Mouse (Mus musculus): Measurements from ENCODE around the gene Hsd17b11. TPM values are rescaled to one million over a fixed set of nuclear protein-coding genes. Genes with fewer than 3 reads are reported as not detected.
"Not testable (repeated sequence)": the region's sequence is repeated elsewhere in the genome, so short reads cannot be mapped to it uniquely, and the experiment has no call there.

Hsd17b11 gene
- polyA plus RNA-seq, 1 experiment from 2014 or later, result 1.6 TPM

DNA sequence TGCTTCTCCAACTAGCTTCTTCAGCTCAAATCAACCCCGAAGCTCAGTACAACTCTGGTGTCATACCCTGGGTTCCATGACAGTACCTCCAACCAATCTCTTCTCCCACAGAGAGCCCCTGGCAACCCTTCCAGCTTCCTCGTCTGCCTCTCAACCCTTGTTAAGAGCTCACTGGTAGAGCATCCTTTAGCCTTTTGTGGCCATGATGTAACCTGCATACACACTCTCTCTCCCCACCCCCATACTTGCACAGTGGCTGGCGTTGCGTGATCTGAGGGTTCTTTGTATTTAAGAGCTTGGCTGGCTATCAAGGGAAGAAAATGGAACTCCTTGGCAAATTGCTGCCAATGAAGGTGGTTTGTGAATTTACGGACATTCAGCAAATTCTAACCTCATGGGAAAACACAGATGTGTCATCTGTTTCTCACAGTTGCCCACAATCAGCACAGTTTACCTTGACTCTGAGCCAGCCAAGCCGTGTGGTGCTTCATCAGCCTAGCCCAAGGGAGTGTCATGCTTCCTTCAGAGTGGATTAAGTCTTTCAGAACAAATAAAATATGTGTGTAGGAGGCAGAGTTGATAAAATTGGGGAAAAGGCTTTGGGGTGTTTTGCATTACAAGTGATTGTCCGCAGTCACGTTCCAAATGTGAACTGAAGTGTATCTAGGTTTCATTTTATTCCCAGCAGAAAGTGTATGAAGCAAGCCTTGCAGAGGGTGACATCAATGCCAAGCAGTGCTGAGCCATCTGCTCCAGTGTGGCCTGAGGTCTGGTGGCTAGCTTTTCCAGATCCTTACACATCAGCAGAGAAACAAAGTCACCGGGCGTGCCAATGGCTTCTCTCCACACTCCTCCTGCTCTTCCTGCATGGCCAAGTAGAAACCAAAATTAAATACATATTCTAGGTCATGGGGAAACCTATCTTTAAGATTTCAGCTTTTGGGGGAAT is 68.3 kb downstream of the Hsd17b11 start:
- ATAC-seq, result peak; percentile 32; the same call in 1 of the 2 replicates
- DNase-seq (ENCODE audit: low spot score), result peak; percentile 54
- peaks cover 6% of the 10 kb centered on the region; the same call in 1 of the 2 replicates for H3K4me1 ChIP-seq (ENCODE audit: control insufficient read depth, insufficient read depth, low read length)
- no peak overlapping the region for H3K27ac ChIP-seq (ENCODE audit: low read depth, low read length)
- H3K4me2 ChIP-seq (ENCODE audit: low read length), result no peak overlapping the region
- 65% methylated on average over 10 of the region's 10 CpGs for WGBS
- no peaks in the 10 kb centered on the region for H3K27me3 ChIP-seq (replicated peaks; ENCODE audit: control insufficient read depth, insufficient read depth, low read length)
- H3K4me3 ChIP-seq (ENCODE audit: low read depth, low read length), result no peak overlapping the region
- no peaks in the 10 kb centered on the region for H3K9me3 ChIP-seq (replicated peaks; ENCODE audit: control insufficient read depth, low read length)
- H3K36me3 ChIP-seq (ENCODE audit: control insufficient read depth, insufficient read depth, low read length), result no peaks in the 10 kb centered on the region
- no peak overlapping the region for H3K9ac ChIP-seq (ENCODE audit: low read length)

DNA sequence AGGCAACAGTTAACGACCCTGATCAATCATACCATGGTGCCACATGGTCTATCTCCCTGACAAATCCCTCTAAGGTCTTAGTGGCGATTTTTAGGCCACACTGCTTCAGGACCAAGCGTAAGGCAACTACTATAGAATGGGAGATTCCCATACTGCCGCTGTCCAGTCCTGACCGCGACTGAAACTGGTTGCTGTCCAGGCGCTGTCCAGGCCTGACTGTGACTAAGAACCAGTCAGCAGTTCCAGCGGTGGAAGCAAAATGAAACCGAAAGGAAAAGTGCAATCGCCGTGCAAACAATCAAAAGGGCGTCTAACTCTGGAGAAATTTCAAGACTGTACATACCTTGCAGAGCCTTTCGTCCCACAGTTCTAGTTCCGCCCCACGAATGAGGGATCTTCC is 71.6 kb downstream of the Hsd17b11 start:
- not testable (repeated sequence) for H3K9me3 ChIP-seq (replicated peaks; ENCODE audit: control insufficient read depth, low read length); H3K36me3 ChIP-seq (ENCODE audit: control insufficient read depth, insufficient read depth, low read length); H3K9ac ChIP-seq (ENCODE audit: low read length); H3K4me2 ChIP-seq (ENCODE audit: low read length); H3K27ac ChIP-seq (ENCODE audit: low read depth, low read length); H3K4me3 ChIP-seq (ENCODE audit: low read depth, low read length); DNase-seq (ENCODE audit: low spot score); H3K27me3 ChIP-seq (replicated peaks; ENCODE audit: control insufficient read depth, insufficient read depth, low read length); H3K4me1 ChIP-seq (ENCODE audit: control insufficient read depth, insufficient read depth, low read length); ATAC-seq
- 94% methylated on average over 15 of the region's 15 CpGs for WGBS

DNA sequence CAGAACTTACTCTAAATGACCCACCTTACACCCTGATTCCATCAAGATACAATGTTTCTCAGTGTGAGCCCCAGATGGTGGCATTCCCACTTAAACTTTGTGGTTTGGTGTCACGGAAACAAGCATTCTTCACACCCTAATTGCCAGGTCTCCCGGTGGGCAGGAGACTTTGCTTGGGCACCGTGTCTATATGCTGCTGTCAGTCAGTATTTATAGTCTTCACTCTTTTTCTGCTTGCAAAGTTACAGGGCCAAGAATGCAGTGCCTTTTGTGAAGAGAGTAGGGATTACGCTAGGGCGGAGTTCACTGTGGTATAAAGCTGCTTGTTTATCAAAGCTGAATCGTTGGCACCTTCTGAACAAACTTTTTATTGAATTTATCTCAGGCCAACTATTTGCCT is 78.5 kb downstream of the Hsd17b11 start:
- Histone ChIP-seq H3K27me3 (replicated peaks; ENCODE audit: control insufficient read depth, insufficient read depth, low read length) (peaks cover 4% of the 10 kb centered on the region; the same call in 1 of the 2 replicates), H3K4me3 (ENCODE audit: low read depth, low read length) (no peak overlapping the region), H3K27ac (ENCODE audit: low read depth, low read length) (no peak overlapping the region), H3K9ac (ENCODE audit: low read length) (no peak overlapping the region), H3K4me1 (ENCODE audit: control insufficient read depth, insufficient read depth, low read length) (peaks cover 10% of the 10 kb centered on the region; the same call in 1 of the 2 replicates), H3K4me2 (ENCODE audit: low read length) (no peak overlapping the region), H3K9me3 (replicated peaks; ENCODE audit: control insufficient read depth, low read length) (no peaks in the 10 kb centered on the region), H3K36me3 (ENCODE audit: control insufficient read depth, insufficient read depth, low read length) (no peaks in the 10 kb centered on the region)
- DNase-seq (ENCODE audit: low spot score), result no peak
- WGBS, result 12% methylated on average over 6 of the region's 6 CpGs
- no peak for ATAC-seq

DNA sequence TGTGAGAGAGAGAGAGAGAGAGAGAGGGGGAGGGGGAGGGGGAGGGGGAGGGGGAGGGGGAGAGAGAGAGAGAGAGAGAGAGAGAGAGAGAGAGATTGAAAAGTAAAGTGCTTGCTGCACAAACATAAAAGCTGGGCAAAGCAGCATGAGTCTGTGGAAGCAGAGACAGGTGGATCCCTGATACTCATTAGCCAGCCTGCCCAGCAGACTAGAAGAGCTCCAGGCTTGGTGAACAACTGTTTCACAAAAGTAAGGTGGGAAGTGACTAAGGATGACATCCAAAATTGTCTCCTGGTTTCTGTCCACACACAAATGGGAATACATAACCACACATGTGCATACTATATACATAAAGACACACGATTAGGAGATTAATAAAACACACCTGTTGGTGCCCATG is 81.9 kb downstream of the Hsd17b11 start:
- DNase-seq (ENCODE audit: low spot score), result no peak
- no peak for ATAC-seq
- no peak overlapping the region for H3K4me3 ChIP-seq (ENCODE audit: low read depth, low read length)
- H3K36me3 ChIP-seq (ENCODE audit: control insufficient read depth, insufficient read depth, low read length), result no peaks in the 10 kb centered on the region
- H3K4me1 ChIP-seq (ENCODE audit: control insufficient read depth, insufficient read depth, low read length), result peaks cover 10% of the 10 kb centered on the region; the same call in 1 of the 2 replicates
- H3K27ac ChIP-seq (ENCODE audit: low read depth, low read length), result no peak overlapping the region
- H3K4me2 ChIP-seq (ENCODE audit: low read length), result no peak overlapping the region
- H3K9me3 ChIP-seq (replicated peaks; ENCODE audit: control insufficient read depth, low read length), result no peaks in the 10 kb centered on the region
- WGBS, result 89% methylated on average over 1 of the region's 1 CpGs
- H3K9ac ChIP-seq (ENCODE audit: low read length), result no peak overlapping the region
- peaks cover 4% of the 10 kb centered on the region; the same call in 1 of the 2 replicates for H3K27me3 ChIP-seq (replicated peaks; ENCODE audit: control insufficient read depth, insufficient read depth, low read length)

Small RNA genes within 50 kb of the gene (microRNA-seq; reads per million reads assigned to microRNA genes)
- 2.1 reads per million, percentile 12 among the genes with 10 or more reads in this experiment for gene Mir5619

Other genes with a start within 250 kb of the Hsd17b11 start
- 41.1 and 46.5 TPM in 2 replicates for gene Klhl8, start 110.7 kb downstream of the Hsd17b11 start, polyA plus RNA-seq (2014; fragmentation: Nextera tagmentation; extraction: Ambion mirVana)
- gene Hsd17b13, start 44.5 kb downstream of the Hsd17b11 start, polyA plus RNA-seq (2014; fragmentation: Nextera tagmentation; extraction: Ambion mirVana), result not detected in 2 replicates
- gene Nudt9, start 24.4 kb upstream of the Hsd17b11 start, polyA plus RNA-seq (2014; fragmentation: Nextera tagmentation; extraction: Ambion mirVana), result 55.9 and 56.8 TPM in 2 replicates
- 0.44 TPM in 1 of 2 replicates, not detected in the other for gene Gm17660, start 55.7 kb upstream of the Hsd17b11 start, polyA plus RNA-seq (2014; fragmentation: Nextera tagmentation; extraction: Ambion mirVana)
- 70.4 and 93.1 TPM in 2 replicates for gene Sparcl1, start 91.8 kb upstream of the Hsd17b11 start, polyA plus RNA-seq (2014; fragmentation: Nextera tagmentation; extraction: Ambion mirVana)
- not detected in 2 replicates for gene Dspp, start 148.8 kb upstream of the Hsd17b11 start, polyA plus RNA-seq (2014; fragmentation: Nextera tagmentation; extraction: Ambion mirVana)
- gene Dmp1, start 180.7 kb upstream of the Hsd17b11 start, polyA plus RNA-seq (2014; fragmentation: Nextera tagmentation; extraction: Ambion mirVana), result 0.36 and 0.54 TPM in 2 replicates